Mouse (Mus musculus) liver, embryonic 14.5 days (tissue): ENCODE measurements around the gene Oas1a.

Experiments used
- CTCF ChIP-seq: IDR thresholded peaks from 2 replicates; pipeline ENCODE4 v1.5.1; 2016; ENCODE audit warnings: antibody characterized with exemption, low read depth, control low read depth
- EP300 ChIP-seq: IDR thresholded peaks from 2 replicates; pipeline ENCODE4 v1.6.1; 2016; ENCODE audit warnings: antibody characterized with exemption, low read depth

GRCm38 (mm10) chr5:120870782-120871181 is 36.5 kb downstream of the Oas1a start:
- no peak for TF ChIP-seq EP300
- TF ChIP-seq CTCF: no peak
